Mouse (Mus musculus) heart, embryonic 14.5 days (tissue): ENCODE results near the gene Prss21. TPM values are rescaled to one million over a fixed set of nuclear protein-coding genes. Genes with fewer than 3 reads are reported as not detected.
"Not testable (repeated sequence)": the region's sequence is repeated elsewhere in the genome, so short reads cannot be mapped to it uniquely, and the experiment has no call there.

Experiments used
- ATAC-seq: fragments of 200-750 bp; cut with Nextera tagmentation; 2 replicates; pipeline ENCODE4 v1.8.0; 2017; ENCODE audit warnings: low read depth, moderate TSS enrichment; ENCODE audit not compliant: insufficient number of reproducible peaks, insufficient read depth, low FRiP score
- H3K27ac ChIP-seq, 2 experiments: fragments of 200-500 bp in 1 of 2; fragments of 300-500 bp in 1 of 2; sonication (generic) in 1 of 2; replicated peaks in 1 of 2; 2 replicates each; pipeline ENCODE4 v1.5.1; 2012 to 2014; ENCODE audit warnings: low read depth in 2 of 2, low read length in 2 of 2, control low read depth in 1 of 2, mild to moderate bottlenecking in 1 of 2, mixed read lengths in 1 of 2; ENCODE audit not compliant: control insufficient read depth in 1 of 2, insufficient read depth in 1 of 2
- H3K27me3 ChIP-seq: fragments of 300-500 bp; sonication (generic); 2 replicates; pipeline ENCODE4 v1.6.1; 2014; ENCODE audit warnings: mild to moderate bottlenecking, low read length, control low read depth; ENCODE audit not compliant: control insufficient read depth, insufficient read depth
- H3K36me3 ChIP-seq: fragments of 300-500 bp; sonication (generic); 2 replicates; pipeline ENCODE4 v1.6.1; 2014; ENCODE audit warnings: mild to moderate bottlenecking, control low read depth, low read length, mixed read lengths; ENCODE audit not compliant: control insufficient read depth, insufficient read depth
- H3K4me1 ChIP-seq, 2 experiments: fragments of 200-500 bp in 1 of 2; fragments of 300-500 bp in 1 of 2; sonication (generic) in 1 of 2; 2 replicates each; pipeline ENCODE4 v1.6.1; 2012 to 2014; ENCODE audit warnings: low read length in 2 of 2, control low read depth in 1 of 2, mixed read lengths in 1 of 2; ENCODE audit not compliant: control insufficient read depth in 2 of 2, insufficient read depth in 2 of 2
- H3K4me2 ChIP-seq: fragments of 300-500 bp; sonication (generic); 2 replicates; pipeline ENCODE4 v1.6.1; 2014; ENCODE audit warnings: mild to moderate bottlenecking, low read length
- H3K4me3 ChIP-seq, 2 experiments: fragments of 200-500 bp in 1 of 2; fragments of 300-500 bp in 1 of 2; sonication (generic) in 1 of 2; 2 replicates each; pipeline ENCODE4 v1.5.1; 2012 to 2014; ENCODE audit warnings: low read length in 2 of 2, mild to moderate bottlenecking in 2 of 2, control low read depth in 1 of 2, low read depth in 1 of 2, moderate library complexity in 1 of 2; ENCODE audit not compliant: control insufficient read depth in 1 of 2, insufficient read depth in 1 of 2
- H3K9ac ChIP-seq: fragments of 300-500 bp; sonication (generic); 2 replicates; pipeline ENCODE4 v1.6.1; 2014; ENCODE audit warnings: mild to moderate bottlenecking, low read length
- H3K9me3 ChIP-seq: fragments of 300-500 bp; sonication (generic); 2 replicates; pipeline ENCODE4 v1.6.1; 2016; ENCODE audit warnings: low read length, control low read depth; ENCODE audit not compliant: control insufficient read depth
- WGBS: fragments of 180-500 bp; shearing (Covaris S2); extraction: QIAGEN DNeasy Blood & Tissue Kit; methylation state at CpG from one replicate; pipeline ENCODE4 v1.1.7; 2014; 5-methylcytosine and 5-hydroxymethylcytosine counted together
- polyA plus RNA-seq: library from polyadenylated mRNA; unstranded; fragments of >200 nt; fragmentation: Nextera tagmentation; extraction: Ambion mirVana; gene quantifications from 2 replicates; pipeline ENCODE4 v1.2.1, GENCODE M21; 2014

The Prss21 gene
- polyA plus RNA-seq, 1 experiment from 2014 or later: not detected

GRCm38 (mm10) chr17:23868513-23868912 is 657 bp downstream of the Prss21 start:
- H3K4me1 ChIP-seq: no peaks in the 10 kb centered on the region
- WGBS: 85% methylated on average over 11 of the region's 11 CpGs
- no peak overlapping the region for H3K9ac ChIP-seq
- no peaks in the 10 kb centered on the region for H3K36me3 ChIP-seq
- H3K9me3 ChIP-seq: no peaks in the 10 kb centered on the region
- H3K4me2 ChIP-seq: no peak overlapping the region
- H3K4me3 ChIP-seq: no peak overlapping the region
- H3K27ac ChIP-seq: no peak overlapping the region
- H3K27me3 ChIP-seq: no peaks in the 10 kb centered on the region
- no peak for ATAC-seq

DNA sequence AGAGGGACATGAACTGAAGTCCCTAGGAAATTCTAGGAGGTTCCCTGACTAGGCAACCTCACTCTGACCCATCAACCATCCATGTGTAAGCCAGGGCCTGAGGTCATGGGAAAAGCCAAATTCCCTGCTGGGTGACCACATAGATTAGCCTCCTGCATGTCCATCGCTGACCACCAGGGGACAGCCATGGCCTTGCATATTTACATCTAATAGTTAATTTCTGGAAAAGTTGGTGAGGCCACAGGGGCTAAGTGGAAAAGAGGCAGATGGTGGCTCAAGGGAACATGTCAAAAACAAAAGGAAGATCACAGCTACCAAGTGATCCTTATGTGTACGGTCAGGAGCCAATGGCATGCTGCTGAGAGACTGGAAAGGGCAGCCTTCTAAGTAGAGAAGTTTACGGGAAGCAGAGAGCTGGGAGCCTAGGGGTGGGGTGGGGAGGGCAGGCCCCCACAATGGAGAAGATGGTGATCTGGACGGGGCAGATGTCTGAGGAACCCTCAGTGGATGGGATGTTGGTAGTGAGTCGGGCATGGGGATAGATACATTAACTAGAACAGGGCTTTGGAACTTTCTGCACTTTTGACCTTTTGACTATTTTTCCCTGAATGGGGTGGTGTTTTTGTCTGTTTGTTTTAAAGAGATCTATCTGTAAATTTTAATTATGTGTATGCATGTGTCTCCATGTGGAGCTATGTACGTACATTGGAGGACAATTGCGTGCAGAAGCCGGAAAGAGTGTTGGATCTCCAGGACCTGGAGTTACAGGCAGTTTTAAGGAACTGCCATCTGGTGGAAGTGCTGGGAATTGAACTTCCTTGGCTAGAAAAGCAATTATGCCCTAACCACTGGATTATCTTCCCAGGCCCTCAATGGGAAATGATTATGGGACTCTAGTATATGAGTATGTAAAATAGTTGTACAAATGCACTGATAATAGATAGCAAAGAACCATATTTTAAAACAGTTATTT is 6.3 kb downstream of the Prss21 start:
- Histone ChIP-seq H3K9ac (no peak overlapping the region), H3K4me2 (no peak overlapping the region), H3K4me3 (no peak overlapping the region), H3K4me1 (0 out of 4 replicates have a peak, but pooled peaks cover 2 to 3% of the 10 kb centered on the region in 2 experiments), H3K27ac (no peak overlapping the region), H3K27me3 (no peaks in the 10 kb centered on the region), H3K9me3 (no peaks in the 10 kb centered on the region), H3K36me3 (no peaks in the 10 kb centered on the region)
- 43% methylated on average over 8 of the region's 8 CpGs for WGBS
- no peak for ATAC-seq

- H3K27me3 ChIP-seq: no peaks in the 10 kb centered on the region
- H3K4me2 ChIP-seq: no peak overlapping the region
- WGBS: 56% methylated on average over 3 of the region's 3 CpGs
- no peak overlapping the region for H3K4me3 ChIP-seq
- H3K36me3 ChIP-seq: no peaks in the 10 kb centered on the region
- H3K4me1 ChIP-seq: 0 out of 4 replicates have a peak, but pooled peaks cover 2 to 3% of the 10 kb centered on the region in 2 experiments
- no peak overlapping the region for H3K27ac ChIP-seq
- ATAC-seq: 0 out of 2 replicates have a peak, but pooled peaks have one; percentile 26
- no peak overlapping the region for H3K9ac ChIP-seq
- no peaks in the 10 kb centered on the region for H3K9me3 ChIP-seq
Measured at GRCm38 (mm10) chr17:23876741-23877140, 8.9 kb downstream of the Prss21 start.

DNA sequence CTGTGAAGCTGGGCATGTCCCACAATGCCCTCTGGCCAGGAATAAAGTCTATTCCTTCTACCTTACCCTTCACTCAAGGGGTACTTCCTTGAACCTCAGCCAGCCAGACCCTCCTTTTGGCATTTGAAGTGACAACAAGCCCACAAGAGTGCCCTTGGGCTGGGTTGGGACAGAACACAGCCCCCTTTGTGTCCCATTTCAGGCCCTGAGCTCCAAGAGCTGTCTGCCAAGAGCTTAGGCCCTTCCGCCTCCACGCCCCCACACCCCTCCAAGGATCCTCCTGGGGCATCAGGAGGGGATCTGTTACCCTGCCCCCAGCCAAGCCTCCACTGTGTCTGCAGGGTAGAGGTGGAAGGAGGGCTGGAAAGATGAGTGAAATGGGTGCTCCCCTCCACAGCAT is 9.3 kb downstream of the Prss21 start:
- Histone ChIP-seq H3K9ac (no peak overlapping the region), H3K4me3 (no peak overlapping the region), H3K9me3 (no peaks in the 10 kb centered on the region), H3K36me3 (no peaks in the 10 kb centered on the region), H3K4me2 (no peak overlapping the region), H3K4me1 (0 out of 4 replicates have a peak, but pooled peaks cover 2 to 3% of the 10 kb centered on the region in 2 experiments), H3K27ac (no peak overlapping the region), H3K27me3 (no peaks in the 10 kb centered on the region)
- no peak for ATAC-seq
- WGBS: 80% methylated on average over 2 of the region's 2 CpGs

GRCm38 (mm10) chr17:23880576-23880975 is 12.7 kb downstream of the Prss21 start, which contains the start of the genes Dcpp1 and Dcpp2:
Gene Dcpp1, plus strand, starts transcription at chr17:23880876.
Gene Dcpp2, plus strand, starts transcription at chr17:23880880.
- not testable (repeated sequence) for H3K27ac ChIP-seq, H3K4me1 ChIP-seq, ATAC-seq, H3K4me2 ChIP-seq, H3K4me3 ChIP-seq, H3K27me3 ChIP-seq, H3K36me3 ChIP-seq, H3K9me3 ChIP-seq, H3K9ac ChIP-seq
- 43% methylated on average over 4 of the region's 4 CpGs for WGBS

DNA sequence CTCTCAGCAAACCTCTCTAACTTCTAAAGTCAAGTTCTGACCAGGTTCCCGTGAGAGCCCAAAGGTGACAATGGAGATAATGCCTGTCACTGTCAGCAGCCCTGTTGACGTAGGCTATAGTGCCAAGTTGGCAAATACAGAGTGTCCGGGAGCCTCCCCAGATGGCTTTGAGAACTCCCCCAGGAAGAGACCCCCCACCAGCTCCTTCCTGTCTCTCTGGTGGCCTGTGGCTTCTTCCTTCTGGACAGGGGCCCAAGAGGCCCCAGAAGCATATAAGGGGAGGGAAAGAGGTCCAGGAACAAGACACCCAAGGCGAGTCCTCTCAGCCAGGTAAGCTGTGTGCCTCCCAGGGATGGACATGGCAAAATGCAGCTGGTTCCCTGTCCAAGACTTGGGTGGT is 49.3 kb downstream of the Prss21 start, which contains the start of gene Dcpp3:
TSS of gene Dcpp3 (plus strand) at position 301 of the 400 bp plus-strand sequence.
- H3K9ac ChIP-seq, H3K4me2 ChIP-seq, H3K27ac ChIP-seq, H3K4me3 ChIP-seq, H3K9me3 ChIP-seq, H3K36me3 ChIP-seq, H3K27me3 ChIP-seq, ATAC-seq, H3K4me1 ChIP-seq: not testable (repeated sequence)
- WGBS: 63% methylated on average over 4 of the region's 4 CpGs
